Mouse (Mus musculus) lung, postnatal 36 days (tissue): Measurements from ENCODE around the gene Bdkrb1.
A peak's percentile ranks its signal among the peaks of the same experiment; 100 is the strongest.

Experiments
- DNase-seq: peaks from one replicate; pipeline ENCODE4 v3.0.0; 2022; ENCODE audit warnings: mixed read lengths

The Bdkrb1 gene

DNA sequence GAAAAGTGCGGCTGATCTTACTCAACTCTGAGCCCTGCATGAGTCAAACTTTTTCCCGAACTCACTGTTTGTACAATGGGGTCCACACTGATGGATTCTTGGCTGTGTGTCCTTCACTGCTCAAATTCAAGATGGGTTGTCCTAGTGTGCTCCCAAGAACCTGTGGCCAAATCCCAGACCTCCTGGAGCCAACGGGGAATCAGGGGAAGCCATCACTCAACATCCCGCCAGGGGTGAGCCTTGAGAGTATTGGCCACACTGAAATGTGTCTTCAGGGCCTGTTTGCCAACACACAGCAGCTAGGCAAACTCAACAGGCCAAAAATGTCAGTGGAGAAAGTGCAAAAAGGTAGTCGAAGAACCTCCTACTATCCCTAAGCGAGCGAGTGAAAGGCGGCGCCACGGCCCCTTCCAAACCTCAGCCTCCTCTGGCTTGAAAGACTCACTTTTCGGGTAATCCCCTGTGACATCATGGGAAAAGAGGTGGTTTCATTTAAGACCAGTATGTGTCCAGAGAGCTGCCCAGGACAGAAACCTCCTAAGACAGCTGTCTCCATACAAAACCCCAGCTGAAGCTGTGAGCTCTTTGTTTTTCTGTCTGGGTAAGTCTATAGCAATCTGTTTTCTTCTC is at the start of gene Bdkrb1:
Gene Bdkrb1 (plus strand): TSS at position 505 of the 630 bp plus-strand sequence.
- DNase-seq: peak; percentile 12

DNA sequence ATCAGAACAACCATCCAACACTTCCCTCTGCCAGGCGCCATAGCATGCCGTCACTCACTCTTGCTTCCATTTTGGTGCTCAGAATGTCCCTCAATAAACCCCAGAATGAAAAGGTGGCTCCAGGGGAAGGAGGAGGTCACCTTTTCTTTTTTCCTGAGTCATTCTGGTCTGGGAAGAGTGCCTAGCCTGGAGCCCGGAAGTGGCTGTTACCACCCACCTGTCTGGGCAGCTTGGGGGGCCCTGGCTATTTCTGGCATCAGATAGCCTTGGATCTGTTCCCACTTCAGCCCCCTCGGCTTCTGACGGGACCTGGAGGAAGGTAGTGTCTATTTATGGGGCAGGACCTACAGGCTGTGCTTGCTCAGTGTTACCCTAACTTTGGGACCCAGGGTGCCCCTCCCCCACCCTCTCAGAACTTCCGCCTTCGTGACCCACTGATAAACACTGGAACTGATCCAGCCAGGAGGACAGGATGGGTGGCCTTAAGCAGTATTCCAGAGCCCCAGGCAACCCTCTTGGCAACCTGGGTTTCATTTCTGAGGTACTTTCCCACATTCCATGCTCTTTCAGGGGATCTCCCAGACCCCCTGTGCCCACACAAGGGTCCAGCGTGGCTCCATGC is 48.6 kb upstream of the Bdkrb1 start:
- peak; percentile 68 for DNase-seq

DNA sequence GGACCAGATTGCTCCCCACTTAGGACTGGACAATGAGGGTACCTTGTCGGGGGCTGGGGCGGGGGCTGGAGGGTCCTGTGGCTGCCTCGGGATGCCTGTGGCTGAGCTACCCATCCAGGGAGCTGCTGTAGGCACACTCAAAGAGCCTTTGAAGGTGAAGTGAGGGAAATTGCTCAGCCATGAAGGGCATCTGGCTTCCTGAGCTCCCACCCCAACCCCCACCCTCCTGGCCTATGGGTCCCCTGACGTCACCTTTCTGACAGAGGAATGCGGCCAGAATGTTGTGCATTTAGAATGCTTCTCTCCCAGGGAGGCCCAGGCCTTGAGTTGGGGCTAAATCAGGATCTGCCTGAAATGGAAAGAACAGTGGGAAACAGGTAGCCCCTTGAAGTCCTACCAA is 47.7 kb upstream of the Bdkrb1 start:
- DNase-seq: no peak

DNA sequence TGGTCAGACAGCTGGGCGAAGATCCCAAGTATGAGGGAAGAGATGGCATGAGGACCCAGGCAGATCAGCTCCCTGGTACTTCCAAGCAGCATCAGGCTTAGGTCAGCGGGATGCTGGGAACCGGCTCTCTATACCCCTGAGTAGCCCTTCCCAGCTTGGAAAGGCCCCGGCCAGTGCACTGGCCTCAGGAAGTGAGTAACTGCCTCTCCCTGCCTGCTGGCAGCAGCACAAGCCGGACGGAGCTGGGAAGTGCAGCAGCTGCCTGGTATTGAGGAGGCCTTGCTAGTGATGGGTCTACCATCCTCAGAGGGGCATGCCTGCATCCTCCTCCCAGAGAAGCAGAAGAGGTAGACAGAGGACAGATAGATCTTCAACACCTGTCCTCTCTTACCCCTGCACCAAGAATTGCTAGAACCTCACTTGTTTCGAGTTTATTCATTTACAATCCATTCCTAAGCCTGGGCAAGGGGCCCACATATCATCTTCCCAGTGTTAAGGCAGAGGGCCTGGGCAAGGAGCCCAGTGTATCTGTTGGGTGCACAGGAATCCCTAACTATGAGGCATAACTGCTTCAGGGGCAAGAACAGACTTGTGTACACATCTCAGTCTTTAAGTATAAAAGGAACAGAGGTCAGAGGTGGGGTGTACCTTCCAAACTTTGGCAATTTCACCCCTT is 45.5 kb upstream of the Bdkrb1 start:
- peak; percentile 72 for DNase-seq

DNA sequence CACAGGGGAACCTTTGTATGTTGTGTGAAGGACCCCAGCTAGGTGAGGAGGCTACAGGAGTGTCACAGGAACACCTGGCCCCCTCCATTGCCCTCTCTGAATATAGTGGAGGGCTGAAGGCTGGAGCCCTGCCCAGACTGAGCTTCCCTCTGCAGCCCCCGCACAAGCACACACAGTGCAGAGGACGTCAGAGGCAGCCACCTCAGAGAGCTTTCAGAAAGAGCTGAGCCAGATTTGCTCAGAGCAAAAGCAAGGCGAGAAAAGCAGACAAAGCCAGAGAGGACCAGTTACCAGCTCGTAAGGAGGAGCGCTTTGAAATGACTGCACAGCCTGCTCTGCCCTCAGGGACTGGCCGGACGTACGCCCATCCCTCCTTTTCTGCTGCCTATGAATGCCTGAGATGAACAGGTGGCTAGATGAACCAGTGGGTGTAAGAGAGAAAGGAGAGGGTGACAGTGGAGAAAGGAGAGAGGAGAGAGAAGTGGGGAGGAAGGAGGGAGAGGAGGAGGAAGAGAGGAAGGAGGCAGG is 41.8 kb upstream of the Bdkrb1 start:
- DNase-seq: no peak

DNA sequence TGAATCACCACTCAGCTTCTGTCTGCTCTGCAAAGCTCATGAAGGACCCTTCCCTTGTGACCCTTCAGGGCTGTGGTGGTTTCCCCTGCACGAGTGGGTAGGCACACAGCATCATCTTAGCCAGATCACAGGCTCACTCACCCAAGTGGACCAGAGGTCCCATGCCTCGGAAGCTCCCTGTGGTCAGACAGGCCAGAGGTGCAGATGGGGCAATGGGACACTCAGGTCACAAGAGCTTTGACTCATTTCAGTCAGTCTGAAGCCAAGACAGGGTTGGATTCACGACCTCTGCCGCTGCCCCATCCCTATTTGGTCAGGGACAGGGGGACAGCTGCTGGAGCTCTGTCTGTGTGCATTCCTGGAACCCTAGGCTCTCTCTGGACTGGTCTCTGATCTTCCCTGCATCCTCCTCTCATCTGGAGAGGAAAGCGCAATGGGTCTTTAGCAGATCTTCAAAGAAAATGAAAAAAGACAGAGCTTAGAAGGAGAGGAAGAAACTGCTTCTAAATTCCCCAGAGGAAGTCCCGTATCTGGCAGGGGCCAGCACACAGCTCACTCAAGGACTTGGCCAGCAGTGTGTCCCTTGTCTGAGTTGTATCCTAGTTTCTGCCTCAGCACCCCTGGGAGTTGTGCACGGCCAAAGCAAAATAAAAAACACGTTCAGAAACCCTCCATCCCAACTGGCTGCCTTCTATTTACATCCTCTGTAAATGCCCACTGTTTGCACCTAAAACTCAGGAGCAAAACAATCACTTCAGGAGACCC is 40.6 kb upstream of the Bdkrb1 start:
- DNase-seq: no peak

DNA sequence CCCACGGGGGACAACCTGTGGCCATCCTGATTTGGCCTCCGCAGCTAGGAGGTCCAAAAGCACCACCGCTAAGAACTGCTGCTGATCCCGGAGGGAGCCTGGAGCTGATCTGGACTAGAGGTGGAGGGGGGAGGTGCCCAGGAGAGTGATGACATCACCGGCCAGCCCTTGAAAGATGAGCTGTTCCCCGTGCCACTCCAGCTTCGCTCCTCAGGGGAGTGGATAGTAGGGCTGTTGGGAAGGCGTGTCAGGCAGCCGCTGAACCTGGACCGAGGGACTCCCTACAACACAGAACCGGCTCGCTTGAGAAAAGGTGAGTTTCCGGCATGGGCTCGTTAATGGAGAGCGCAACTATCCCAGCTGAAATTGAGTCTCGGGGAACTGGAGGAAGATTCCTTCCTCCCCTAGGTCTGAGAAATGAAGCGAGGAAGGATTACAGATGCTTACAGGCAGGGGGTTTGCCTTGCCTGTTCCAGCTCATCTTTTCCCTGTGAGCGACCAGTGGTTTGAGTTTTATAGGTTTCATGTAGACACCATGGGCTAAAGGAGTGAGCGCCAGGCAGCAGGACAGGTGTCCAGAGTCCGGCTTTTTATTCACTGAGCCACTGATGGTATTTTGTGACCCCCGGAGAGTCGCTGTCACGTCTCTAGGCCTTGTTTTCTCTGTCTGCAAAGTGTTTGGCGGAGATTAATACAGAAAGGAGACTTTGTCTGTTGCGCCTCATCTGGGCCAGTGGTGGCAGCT is 39.8 kb upstream of the Bdkrb1 start, which contains the start of gene Bdkrb2:
Gene Bdkrb2 (plus strand): TSS at position 291 of the 745 bp plus-strand sequence.
- DNase-seq: peak; percentile 63

DNA sequence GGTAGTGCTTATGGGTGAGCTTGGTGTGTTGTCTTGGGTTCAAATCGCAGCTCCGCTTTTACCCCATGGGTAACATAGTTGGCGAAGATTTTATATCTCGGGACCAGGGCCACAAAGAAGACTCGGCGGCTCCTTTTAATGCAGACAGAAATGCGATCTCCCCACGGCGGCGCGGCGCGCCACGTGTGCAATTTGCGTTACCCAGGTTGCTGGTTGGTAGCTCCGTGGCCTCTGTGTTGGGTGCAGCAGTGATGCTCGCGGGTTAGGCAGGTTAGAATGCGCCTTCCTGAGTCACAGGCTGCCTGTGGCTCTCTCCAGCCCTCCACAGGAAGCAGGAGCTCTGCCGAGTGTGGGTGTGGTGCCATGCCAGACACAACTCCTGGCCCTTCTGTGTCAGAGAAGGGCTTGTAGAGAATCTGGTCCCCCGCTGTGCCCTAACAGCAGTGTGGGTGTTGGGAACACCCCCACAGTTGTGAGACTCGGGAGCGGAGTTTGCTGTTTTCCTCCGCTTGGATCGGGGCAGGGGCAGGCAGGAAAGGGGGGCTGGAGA is 39.1 kb upstream of the Bdkrb1 start:
- DNase-seq: no peak

DNA sequence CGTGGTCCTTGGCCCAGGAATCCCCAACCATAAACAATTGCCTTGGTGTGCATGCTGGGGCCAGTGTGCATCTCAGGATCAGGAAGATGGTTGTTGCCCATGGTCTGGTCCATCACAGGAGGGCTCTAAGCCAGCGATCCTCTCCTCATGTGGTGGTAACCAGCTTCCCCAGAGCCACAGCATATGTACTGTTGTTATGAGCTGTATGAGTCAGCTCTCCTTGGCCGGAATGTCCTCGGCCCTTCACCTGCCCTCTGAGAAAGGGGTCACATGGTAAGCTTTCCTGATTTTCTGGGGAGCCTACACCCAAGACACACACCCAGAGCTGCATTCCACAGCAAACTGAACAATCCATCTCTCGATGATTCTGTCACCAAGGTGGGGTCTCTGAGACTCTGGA is 37.7 kb upstream of the Bdkrb1 start:
- no peak for DNase-seq

DNA sequence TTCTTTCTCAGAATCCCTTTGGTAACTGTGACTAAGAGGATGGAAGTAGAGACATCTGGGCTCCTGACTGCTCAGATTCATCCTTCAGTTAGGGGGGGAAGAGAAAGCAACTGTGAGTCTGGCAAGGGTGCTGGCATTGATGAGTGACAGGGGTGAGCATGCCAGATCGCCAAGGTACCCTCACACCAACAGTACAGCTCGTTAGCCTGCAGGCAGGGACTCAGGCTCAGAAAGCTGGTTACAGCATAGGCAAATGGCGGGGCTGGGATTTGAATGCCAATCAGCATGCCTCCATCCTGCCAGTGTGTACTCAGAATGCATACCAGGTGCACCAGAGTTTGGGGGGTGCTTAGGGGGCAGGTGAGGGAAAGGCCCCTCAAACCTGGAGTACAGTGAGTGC is 31.0 kb upstream of the Bdkrb1 start:
- no peak for DNase-seq

DNA sequence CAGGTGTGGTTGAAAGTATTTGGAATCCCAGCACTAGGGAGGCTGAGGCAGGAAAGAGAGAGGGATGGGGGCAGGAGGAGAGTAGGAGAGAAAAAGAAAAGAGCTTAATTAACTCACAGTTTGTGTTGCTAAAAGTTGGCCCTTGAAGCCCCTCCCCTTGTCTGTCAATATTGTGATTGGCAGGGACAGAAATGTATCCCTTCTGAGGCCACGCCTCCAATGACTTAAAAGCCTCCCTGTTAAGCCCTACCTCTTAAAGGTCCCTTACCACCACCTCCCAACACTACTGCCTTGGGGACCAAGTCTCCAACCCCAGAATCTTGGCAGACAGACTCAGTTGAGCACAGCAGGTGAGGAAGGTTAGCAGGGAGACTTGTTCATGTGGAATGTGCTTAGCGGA is 30.3 kb upstream of the Bdkrb1 start:
- no peak for DNase-seq

DNA sequence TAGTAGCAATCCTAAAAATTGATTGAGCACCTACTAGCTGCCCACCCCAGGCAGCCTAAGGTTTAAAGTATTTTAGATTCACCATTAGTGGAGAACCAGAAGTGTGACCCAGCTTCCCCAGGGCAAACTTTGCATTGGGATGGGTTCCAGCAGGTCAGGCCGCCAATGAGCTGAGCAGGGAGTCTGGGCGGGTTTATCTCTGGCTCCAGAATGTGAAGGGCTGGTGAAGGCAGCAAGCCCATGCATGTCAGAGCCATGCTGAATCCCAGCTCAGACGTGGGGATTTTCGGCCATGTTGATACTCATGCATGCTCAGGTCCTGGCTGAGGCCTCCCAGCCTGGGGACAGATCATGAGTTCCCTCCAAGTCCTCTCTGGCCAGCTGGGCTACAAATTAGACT is 28.5 kb upstream of the Bdkrb1 start:
- DNase-seq: no peak

DNA sequence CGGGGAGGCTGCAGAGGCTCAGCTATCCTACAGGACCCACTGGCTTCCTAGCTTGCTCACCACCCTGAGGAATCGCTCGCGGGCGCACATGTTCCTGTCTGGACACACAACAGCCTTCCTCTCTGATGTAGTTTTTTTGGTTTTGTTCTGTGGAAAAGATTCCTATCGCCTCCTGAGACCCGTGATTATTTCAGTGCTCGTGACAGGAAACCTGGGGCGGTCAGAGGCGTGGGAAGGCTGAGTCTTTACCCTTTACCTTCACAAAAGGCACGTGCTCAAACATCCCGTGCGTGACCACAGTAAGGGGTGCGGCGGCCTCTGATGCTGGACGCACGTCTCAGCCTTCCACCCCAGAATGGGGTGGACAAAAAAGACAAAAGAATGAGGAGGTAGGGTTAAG is 22.4 kb upstream of the Bdkrb1 start:
- DNase-seq: no peak

DNA sequence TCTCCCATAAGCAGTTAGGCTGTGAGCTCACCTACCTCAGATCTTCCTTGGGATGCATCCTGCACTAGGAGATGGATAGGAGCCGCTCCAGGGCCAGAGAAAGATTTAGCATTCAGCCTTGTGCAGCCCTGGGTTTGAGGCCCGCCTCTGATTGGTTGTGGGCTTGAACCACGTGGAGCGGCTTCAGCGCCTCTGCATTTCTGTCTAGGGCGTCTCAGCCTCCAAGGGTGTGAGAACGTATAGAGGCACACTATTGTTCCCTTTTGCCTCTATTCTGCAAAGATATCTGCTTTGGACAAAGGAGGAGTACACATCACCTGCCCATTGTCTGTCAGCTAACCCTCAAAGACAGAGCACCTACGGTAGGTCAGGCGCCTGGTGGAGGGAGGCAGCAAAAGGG is 20.4 kb upstream of the Bdkrb1 start:
- no peak for DNase-seq

DNA sequence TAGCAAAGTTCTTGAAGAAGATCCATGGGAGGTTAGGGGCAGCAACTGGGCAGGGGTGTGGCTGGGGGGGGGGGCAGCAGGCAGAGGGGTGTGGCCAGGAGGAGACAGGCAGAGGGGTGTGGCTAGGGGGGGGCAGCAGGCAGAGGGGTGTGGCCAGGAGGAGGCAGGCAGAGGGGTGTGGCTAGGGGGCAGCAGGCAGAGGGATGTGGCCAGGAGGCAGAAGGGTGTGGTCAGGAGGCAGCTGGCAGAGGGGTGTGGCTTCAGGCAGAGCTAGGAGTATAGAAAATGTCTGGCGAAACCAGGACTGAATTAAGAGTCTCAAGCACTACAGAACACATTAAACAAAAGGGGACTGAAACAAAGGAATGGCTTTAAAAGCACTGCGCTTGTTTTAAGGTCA is 19.4 kb upstream of the Bdkrb1 start:
- DNase-seq: peak; percentile 39

DNA sequence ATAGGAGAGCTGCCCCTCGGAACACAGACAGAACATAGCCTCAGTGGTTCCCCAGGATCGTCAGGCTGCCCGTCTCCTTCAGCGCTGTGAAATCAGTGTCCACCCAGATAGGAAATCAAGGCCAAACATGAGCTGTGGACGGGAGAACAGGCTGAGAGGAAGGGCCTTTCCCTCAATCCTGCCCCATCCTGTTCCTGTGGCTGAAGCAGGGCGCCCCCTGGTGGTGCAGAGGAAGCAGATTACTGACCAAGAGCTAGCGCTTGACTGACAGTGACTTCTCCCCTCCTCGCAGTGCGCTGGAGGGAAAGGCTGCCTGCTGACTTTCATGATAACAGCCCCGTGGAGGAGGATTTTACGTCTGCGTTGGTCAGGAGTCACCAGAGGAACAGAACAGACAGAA is 18.0 kb upstream of the Bdkrb1 start:
- DNase-seq: peak; percentile 85

DNA sequence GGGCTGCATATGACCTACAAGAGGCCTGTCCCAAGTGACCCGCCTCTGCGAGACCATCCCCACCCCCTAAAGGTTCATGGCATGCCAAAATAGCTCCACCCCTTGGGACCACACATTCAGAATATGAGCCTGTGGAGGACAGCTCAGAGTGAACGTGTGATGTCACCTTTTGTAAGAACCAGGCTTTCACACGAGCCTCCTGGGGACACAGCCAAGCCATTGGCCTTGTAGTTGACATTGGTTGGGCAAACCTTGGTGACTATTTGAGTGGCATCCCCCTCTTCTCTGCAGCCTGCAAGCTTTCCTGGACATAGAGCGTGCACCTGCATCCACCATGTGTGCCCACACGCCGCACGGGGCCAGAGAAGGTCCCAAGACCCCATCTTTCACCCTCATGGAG is 15.4 kb upstream of the Bdkrb1 start:
- no peak for DNase-seq

DNA sequence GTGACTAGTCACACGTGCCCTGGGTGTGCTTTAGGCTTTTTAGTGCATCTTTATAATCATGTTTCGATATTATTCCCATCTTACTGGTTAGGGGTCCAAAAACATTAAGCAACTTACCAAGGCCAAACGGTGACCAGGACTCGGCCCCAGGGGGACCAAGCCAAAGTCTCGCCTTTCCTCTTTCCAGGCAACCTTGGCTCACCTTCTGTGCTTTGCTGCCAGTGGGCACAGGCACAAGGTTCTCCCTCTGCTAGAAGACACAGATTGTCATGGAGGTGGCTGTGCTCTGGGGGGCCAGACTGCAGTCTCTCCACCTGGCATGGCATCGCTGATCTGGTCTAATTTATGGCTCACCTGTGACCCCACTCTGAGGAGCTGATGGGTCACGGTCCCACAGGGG is 12.1 kb upstream of the Bdkrb1 start:
- no peak for DNase-seq

DNA sequence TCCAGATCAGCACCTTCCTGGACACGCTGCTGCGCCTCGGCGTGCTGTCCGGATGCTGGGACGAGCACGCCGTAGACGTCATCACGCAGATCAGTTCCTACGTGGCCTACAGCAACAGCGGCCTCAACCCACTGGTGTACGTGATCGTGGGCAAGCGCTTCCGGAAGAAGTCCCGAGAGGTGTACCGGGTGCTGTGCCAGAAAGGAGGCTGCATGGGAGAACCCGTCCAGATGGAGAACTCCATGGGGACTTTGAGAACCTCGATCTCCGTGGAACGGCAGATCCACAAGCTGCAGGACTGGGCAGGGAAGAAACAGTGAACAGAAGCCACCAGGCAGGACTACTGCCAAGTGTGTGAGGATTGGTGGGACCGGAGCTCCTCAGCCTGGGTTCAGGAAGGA is 10.5 kb upstream of the Bdkrb1 start:
- DNase-seq: no peak

DNA sequence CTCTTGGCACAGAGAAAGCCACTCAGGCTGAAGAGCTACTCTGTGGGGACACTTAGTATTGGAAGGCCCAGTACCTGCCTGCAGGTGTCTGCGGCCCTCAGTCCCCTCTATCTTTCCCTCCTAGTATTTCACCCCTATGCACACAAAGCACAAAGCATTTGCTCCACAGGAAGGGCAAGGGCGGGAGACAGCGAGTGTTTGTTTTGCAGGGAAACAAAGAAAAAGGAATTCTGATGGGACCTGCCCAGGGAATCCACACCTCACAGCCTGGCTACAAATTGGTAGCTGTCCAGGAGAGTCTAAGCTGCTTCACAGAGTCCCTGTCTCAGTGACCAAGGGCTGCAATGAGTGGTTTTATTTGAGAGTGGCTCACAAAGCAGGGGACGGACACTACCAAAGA is 9.4 kb upstream of the Bdkrb1 start:
- DNase-seq: no peak

DNA sequence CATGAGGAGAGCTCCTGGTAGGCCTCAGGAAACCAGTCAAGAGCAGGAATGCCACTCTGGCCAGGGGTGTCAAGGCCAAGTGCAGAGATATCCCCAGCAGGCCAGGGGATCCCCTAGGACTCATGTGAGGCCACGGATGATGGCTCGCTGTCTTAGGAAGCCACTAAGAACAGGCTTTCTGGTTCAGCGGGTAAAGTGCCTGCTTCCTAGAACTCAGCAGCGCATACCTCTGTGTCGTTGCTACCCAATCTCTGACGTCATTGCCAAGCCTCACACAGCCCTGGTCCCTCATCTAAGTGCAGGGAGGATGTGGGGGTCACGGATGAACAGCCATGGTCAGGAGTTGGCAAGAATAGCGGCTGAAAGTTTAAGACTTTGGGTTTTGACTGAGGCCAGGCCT is 5.8 kb upstream of the Bdkrb1 start:
- no peak for DNase-seq

DNA sequence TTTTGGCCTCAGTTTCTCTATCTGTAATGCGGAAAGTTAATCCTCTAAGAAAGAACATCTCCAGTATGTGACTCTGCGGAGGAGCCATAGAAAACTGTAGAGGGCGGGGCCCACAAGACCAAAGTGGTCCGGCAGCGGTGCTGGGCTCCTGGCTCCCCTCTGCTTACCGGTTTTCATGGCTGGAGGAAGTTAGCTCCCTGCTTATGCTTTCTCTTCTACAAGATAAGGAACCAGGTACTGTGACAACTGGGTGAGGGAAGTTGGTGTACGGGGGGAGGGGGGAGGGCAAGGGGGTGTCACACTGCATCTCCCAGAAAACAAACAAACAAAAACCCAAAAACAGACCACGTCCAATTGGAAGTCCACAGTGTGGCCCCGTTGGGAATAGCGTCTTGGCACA is 4.4 kb upstream of the Bdkrb1 start:
- no peak for DNase-seq
